Mouse (Mus musculus): ENCODE results near the gene Olfr205. TPM values are rescaled to one million over a fixed set of nuclear protein-coding genes. Genes with fewer than 3 reads are reported as not detected.
"Not testable (repeated sequence)": the region's sequence is repeated elsewhere in the genome, so short reads cannot be mapped to it uniquely, and the experiment has no call there.

Gene Olfr205
- polyA plus RNA-seq (2014; fragmentation: Nextera tagmentation; extraction: Ambion mirVana), result not detected in 2 replicates

DNA sequence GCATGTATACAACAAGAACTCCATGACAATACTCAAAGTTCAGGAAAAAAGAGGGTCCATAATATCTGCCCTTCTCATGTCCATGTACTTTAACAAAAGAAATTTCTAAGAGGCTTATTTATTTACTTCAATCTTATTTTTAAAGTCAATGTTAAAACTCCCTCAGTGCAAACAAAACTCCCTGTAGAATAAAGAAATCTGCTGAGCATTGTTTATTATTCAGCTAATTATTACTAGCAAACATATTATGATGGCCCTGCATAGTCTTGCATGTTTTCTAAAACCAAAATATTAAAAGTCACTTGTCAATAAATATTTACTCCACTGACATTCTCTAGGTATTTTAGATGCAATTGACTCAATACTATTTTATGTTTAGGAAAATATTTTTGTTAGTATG is at the start of gene Olfr205:
Gene Olfr205 (minus strand): TSS at position 101 of the 400 bp plus-strand sequence.
- H3K4me3 ChIP-seq (ENCODE audit: low read depth, low read length), result no peak within 1 kb of the TSS
- no peaks in the 10 kb centered on the region for H3K4me1 ChIP-seq (ENCODE audit: control insufficient read depth, insufficient read depth, low read length)
- 0 out of 2 replicates have a peak, but pooled peaks cover 3% of the 10 kb centered on the region for H3K9me3 ChIP-seq (replicated peaks; ENCODE audit: control insufficient read depth, low read length)
- H3K36me3 ChIP-seq (ENCODE audit: control insufficient read depth, insufficient read depth, low read length), result no peaks in the 10 kb centered on the region
- H3K9ac ChIP-seq (ENCODE audit: low read depth, low read length), result no peak within 1 kb of the TSS
- no peak within 1 kb of the TSS for H3K27ac ChIP-seq (ENCODE audit: low read depth, low read length)
- ATAC-seq (replicated peaks; ENCODE audit: insufficient number of reproducible peaks, low FRiP score, low TSS enrichment), result no peak
- no peak within 1 kb of the TSS for H3K4me2 ChIP-seq
- no peaks in the 10 kb centered on the region for H3K27me3 ChIP-seq (ENCODE audit: control insufficient read depth, insufficient read depth, low read length)

DNA sequence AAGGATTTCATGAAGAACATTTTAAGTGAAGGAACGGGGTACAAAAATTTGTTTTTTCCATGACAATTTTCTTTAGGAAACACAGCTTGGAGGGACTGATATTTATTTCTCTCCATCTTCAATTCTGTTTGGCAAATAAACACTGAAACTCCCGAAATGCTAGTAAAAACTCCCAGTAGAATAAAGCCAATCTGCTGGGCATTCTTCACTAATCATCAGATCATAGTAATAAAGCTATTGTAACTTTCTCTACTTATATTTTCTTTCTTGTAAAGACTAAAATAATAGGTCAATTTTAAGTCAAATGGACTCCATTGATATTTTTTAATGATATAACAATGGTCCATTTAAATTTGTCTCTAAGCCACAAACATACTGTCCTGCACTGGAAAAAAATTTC is 33.0 kb upstream of the Olfr205 start, which contains the start of gene Olfr209:
Gene Olfr209 (minus strand): TSS at position 101 of the 400 bp plus-strand sequence.
- no peak for ATAC-seq (replicated peaks; ENCODE audit: insufficient number of reproducible peaks, low FRiP score, low TSS enrichment)
- Histone ChIP-seq H3K9me3 (replicated peaks; ENCODE audit: control insufficient read depth, low read length) (no peaks in the 10 kb centered on the region), H3K36me3 (ENCODE audit: control insufficient read depth, insufficient read depth, low read length) (no peaks in the 10 kb centered on the region), H3K4me2 (no peak within 1 kb of the TSS), H3K4me3 (ENCODE audit: low read depth, low read length) (no peak within 1 kb of the TSS), H3K9ac (ENCODE audit: low read depth, low read length) (no peak within 1 kb of the TSS), H3K27me3 (ENCODE audit: control insufficient read depth, insufficient read depth, low read length) (no peaks in the 10 kb centered on the region), H3K27ac (ENCODE audit: low read depth, low read length) (no peak within 1 kb of the TSS), H3K4me1 (ENCODE audit: control insufficient read depth, insufficient read depth, low read length) (no peaks in the 10 kb centered on the region)
- 58% methylated on average over 2 of the region's 2 CpGs for WGBS (ENCODE audit: insufficient replicate concordance)

DNA sequence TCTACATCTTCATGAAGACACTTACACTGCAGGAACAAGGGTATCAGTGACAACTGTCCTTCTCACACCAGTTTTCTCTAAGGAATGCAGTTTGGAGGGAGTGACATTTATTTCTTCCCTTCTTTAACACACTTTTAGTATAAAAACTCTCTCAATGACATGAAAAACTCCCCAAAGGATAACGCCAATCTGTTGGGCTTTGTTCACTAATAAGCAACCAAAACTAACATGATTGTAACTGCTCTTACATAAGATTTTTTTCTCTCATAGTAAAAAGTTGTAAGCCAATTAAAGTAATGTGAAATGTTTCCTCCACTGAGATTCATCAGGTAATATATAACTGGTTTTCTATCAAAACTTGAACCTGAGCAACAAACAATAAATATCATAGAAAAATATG is 18.2 kb upstream of the Olfr205 start, which contains the start of gene Olfr206:
Gene Olfr206 (minus strand): TSS at position 101 of the 400 bp plus-strand sequence.
- no peak for ATAC-seq (replicated peaks; ENCODE audit: insufficient number of reproducible peaks, low FRiP score, low TSS enrichment)
- H3K9me3 ChIP-seq (replicated peaks; ENCODE audit: control insufficient read depth, low read length), result no peaks in the 10 kb centered on the region
- 69% methylated on average over 1 of the region's 1 CpGs for WGBS (ENCODE audit: insufficient replicate concordance)
- no peak within 1 kb of the TSS for H3K27ac ChIP-seq (ENCODE audit: low read depth, low read length)
- no peaks in the 10 kb centered on the region for H3K36me3 ChIP-seq (ENCODE audit: control insufficient read depth, insufficient read depth, low read length)
- H3K4me1 ChIP-seq (ENCODE audit: control insufficient read depth, insufficient read depth, low read length), result no peaks in the 10 kb centered on the region
- no peak within 1 kb of the TSS for H3K4me3 ChIP-seq (ENCODE audit: low read depth, low read length)
- H3K27me3 ChIP-seq (ENCODE audit: control insufficient read depth, insufficient read depth, low read length), result no peaks in the 10 kb centered on the region
- no peak within 1 kb of the TSS for H3K9ac ChIP-seq (ENCODE audit: low read depth, low read length)
- H3K4me2 ChIP-seq, result no peak within 1 kb of the TSS

DNA sequence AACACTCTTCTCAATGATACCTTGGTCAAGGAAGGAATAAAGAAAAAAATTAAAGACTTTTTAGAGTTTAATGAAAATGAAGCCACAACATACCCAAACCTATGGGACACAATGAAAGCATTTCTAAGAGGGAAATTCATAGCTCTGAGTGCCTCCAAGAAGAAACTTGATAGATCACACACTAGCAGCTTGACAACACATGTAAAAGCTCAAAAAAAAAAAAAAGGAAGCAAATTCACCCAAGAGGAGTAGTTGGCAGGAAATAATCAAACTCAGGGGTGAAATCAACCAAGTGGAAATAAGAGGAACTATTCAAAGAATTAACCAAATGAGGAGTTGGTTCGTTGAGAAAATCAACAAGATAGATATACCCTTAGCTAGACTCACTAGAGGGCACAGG is 7.7 kb downstream of the Olfr205 start:
- not testable (repeated sequence) for H3K9me3 ChIP-seq (replicated peaks; ENCODE audit: control insufficient read depth, low read length); H3K4me3 ChIP-seq (ENCODE audit: low read depth, low read length); H3K9ac ChIP-seq (ENCODE audit: low read depth, low read length); H3K36me3 ChIP-seq (ENCODE audit: control insufficient read depth, insufficient read depth, low read length); H3K27me3 ChIP-seq (ENCODE audit: control insufficient read depth, insufficient read depth, low read length); ATAC-seq (replicated peaks; ENCODE audit: insufficient number of reproducible peaks, low FRiP score, low TSS enrichment); H3K4me1 ChIP-seq (ENCODE audit: control insufficient read depth, insufficient read depth, low read length); H3K27ac ChIP-seq (ENCODE audit: low read depth, low read length); H3K4me2 ChIP-seq
- WGBS (ENCODE audit: insufficient replicate concordance), result 44% methylated on average over 1 of the region's 1 CpGs

DNA sequence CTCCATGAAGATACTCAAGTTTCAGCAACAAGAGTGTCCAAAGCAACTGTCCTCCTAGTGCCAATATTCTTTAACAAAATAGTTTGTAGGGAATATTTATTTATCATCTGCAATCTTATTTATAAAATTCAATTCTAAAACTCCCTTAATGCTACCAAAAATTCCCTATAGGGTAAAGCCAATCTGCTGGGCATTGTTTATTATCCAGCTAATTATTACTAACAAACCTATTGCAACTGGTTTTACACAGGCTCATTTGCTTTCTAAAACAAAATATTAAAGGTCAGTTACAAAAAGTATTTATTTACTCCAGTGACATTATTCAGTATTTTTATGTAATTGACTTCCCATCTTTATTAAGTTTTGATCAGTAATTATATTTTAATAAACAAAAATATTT is 12.8 kb downstream of the Olfr205 start, which contains the start of gene Olfr204:
Gene Olfr204 (minus strand): TSS at position 101 of the 400 bp plus-strand sequence.
- ATAC-seq (replicated peaks; ENCODE audit: insufficient number of reproducible peaks, low FRiP score, low TSS enrichment), result no peak
- no peak within 1 kb of the TSS for H3K27ac ChIP-seq (ENCODE audit: low read depth, low read length)
- H3K9ac ChIP-seq (ENCODE audit: low read depth, low read length), result no peak within 1 kb of the TSS
- no peaks in the 10 kb centered on the region for H3K4me1 ChIP-seq (ENCODE audit: control insufficient read depth, insufficient read depth, low read length)
- H3K36me3 ChIP-seq (ENCODE audit: control insufficient read depth, insufficient read depth, low read length), result no peaks in the 10 kb centered on the region
- no peak within 1 kb of the TSS for H3K4me2 ChIP-seq
- no peaks in the 10 kb centered on the region for H3K27me3 ChIP-seq (ENCODE audit: control insufficient read depth, insufficient read depth, low read length)
- no peak within 1 kb of the TSS for H3K4me3 ChIP-seq (ENCODE audit: low read depth, low read length)
- no peaks in the 10 kb centered on the region for H3K9me3 ChIP-seq (replicated peaks; ENCODE audit: control insufficient read depth, low read length)

DNA sequence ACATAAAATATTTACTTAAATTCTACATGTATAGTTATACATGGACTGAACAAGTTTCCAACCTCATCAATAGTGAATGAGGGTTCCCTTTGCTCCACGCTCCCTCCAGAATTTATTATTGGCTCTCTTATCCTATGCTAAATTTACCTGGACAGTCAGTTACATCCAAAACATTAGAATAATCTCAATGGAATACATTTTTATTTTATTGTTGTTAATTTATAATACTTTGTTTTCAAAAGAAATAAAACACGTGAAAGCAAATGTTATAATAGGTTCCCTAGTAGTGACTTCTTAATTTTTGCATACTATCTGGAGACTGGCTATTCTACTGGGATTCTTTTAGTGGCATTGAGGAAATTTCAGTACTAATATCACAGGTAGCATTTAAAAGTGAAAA is 32.4 kb downstream of the Olfr205 start, which contains the start of gene Olfr203:
Gene Olfr203 (plus strand): TSS at position 301 of the 400 bp plus-strand sequence.
- H3K4me2 ChIP-seq, result no peak within 1 kb of the TSS
- H3K4me1 ChIP-seq (ENCODE audit: control insufficient read depth, insufficient read depth, low read length), result no peaks in the 10 kb centered on the region
- no peaks in the 10 kb centered on the region for H3K9me3 ChIP-seq (replicated peaks; ENCODE audit: control insufficient read depth, low read length)
- H3K4me3 ChIP-seq (ENCODE audit: low read depth, low read length), result no peak within 1 kb of the TSS
- 73% methylated on average over 2 of the region's 2 CpGs for WGBS (ENCODE audit: insufficient replicate concordance)
- H3K36me3 ChIP-seq (ENCODE audit: control insufficient read depth, insufficient read depth, low read length), result no peaks in the 10 kb centered on the region
- H3K27me3 ChIP-seq (ENCODE audit: control insufficient read depth, insufficient read depth, low read length), result no peaks in the 10 kb centered on the region
- no peak within 1 kb of the TSS for H3K27ac ChIP-seq (ENCODE audit: low read depth, low read length)
- ATAC-seq (replicated peaks; ENCODE audit: insufficient number of reproducible peaks, low FRiP score, low TSS enrichment), result no peak
- H3K9ac ChIP-seq (ENCODE audit: low read depth, low read length), result no peak within 1 kb of the TSS

DNA sequence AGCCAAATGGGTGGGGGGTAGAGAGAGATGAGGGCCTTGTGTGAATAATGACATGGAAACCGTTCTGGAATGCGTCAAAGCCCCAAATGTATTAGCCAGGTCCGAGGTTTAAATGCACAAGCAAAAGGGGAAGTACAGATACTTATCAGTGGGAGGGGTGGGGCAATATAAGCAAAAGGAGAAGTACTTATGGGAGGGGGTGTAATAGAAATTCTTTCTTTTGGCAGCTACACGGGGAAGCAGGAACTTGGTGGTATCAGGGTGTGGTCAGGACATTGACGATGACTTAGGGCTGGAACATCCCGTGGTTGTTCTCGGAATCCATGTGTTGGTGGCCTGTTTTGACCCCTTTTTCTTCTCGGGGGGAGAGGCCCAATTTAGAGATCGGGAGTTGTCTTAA is 43.4 kb downstream of the Olfr205 start:
- H3K9me3 ChIP-seq (replicated peaks; ENCODE audit: control insufficient read depth, low read length); H3K27me3 ChIP-seq (ENCODE audit: control insufficient read depth, insufficient read depth, low read length); H3K4me3 ChIP-seq (ENCODE audit: low read depth, low read length); H3K4me2 ChIP-seq; H3K4me1 ChIP-seq (ENCODE audit: control insufficient read depth, insufficient read depth, low read length); ATAC-seq (replicated peaks; ENCODE audit: insufficient number of reproducible peaks, low FRiP score, low TSS enrichment); H3K36me3 ChIP-seq (ENCODE audit: control insufficient read depth, insufficient read depth, low read length); H3K27ac ChIP-seq (ENCODE audit: low read depth, low read length); H3K9ac ChIP-seq (ENCODE audit: low read depth, low read length): not testable (repeated sequence)
- 81% methylated on average over 9 of the region's 9 CpGs for WGBS (ENCODE audit: insufficient replicate concordance)

DNA sequence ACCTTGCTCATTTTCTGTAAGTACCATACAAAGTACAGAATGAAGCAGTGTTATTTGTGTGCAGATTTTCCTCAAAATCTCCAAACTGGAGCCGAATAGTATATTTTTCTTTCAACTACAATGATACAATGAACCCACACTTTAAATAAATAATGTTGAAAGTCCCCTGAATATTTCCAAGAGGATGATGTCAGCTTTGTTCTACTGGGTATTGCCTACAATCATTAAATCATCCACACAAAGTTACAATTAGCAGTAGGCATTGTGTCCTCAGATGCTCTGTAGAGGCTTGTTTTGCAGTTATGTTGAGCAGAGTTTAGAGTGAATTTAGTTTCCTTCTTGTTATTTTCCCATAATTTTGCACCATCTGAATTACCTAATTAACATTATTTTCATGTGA is 44.2 kb downstream of the Olfr205 start, which contains the start of gene Olfr202:
Gene Olfr202 (minus strand): TSS at position 101 of the 400 bp plus-strand sequence.
- H3K27ac ChIP-seq (ENCODE audit: low read depth, low read length), result no peak within 1 kb of the TSS
- H3K4me1 ChIP-seq (ENCODE audit: control insufficient read depth, insufficient read depth, low read length), result no peaks in the 10 kb centered on the region
- no peaks in the 10 kb centered on the region for H3K36me3 ChIP-seq (ENCODE audit: control insufficient read depth, insufficient read depth, low read length)
- no peak within 1 kb of the TSS for H3K9ac ChIP-seq (ENCODE audit: low read depth, low read length)
- H3K27me3 ChIP-seq (ENCODE audit: control insufficient read depth, insufficient read depth, low read length), result no peaks in the 10 kb centered on the region
- H3K4me3 ChIP-seq (ENCODE audit: low read depth, low read length), result no peak within 1 kb of the TSS
- no peak for ATAC-seq (replicated peaks; ENCODE audit: insufficient number of reproducible peaks, low FRiP score, low TSS enrichment)
- 72% methylated on average over 1 of the region's 1 CpGs for WGBS (ENCODE audit: insufficient replicate concordance)
- H3K9me3 ChIP-seq (replicated peaks; ENCODE audit: control insufficient read depth, low read length), result no peaks in the 10 kb centered on the region
- no peak within 1 kb of the TSS for H3K4me2 ChIP-seq

DNA sequence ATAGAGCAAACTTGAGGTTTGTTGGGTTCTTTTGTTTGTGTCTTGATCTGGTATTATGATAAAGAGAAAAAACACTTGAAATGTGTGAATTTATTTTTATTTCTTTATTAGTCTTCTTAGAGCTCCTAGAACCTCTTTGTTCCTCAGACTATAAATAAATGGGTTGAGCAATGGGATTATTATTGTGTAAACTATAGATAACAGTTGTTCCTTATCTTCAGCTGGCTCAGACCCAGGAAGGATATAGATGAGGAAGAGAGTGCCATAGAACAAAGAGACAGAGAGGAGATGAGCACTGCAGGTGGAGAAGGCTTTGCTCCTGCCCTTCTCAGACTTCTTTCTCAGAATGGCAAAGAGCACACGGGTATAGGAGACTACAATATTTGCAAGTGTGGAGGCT is 47.5 kb downstream of the Olfr205 start:
- Histone ChIP-seq H3K27me3 (ENCODE audit: control insufficient read depth, insufficient read depth, low read length) (no peaks in the 10 kb centered on the region), H3K9me3 (replicated peaks; ENCODE audit: control insufficient read depth, low read length) (no peaks in the 10 kb centered on the region), H3K36me3 (ENCODE audit: control insufficient read depth, insufficient read depth, low read length) (no peaks in the 10 kb centered on the region), H3K27ac (ENCODE audit: low read depth, low read length) (no peak overlapping the region), H3K4me1 (ENCODE audit: control insufficient read depth, insufficient read depth, low read length) (no peaks in the 10 kb centered on the region), H3K9ac (ENCODE audit: low read depth, low read length) (no peak overlapping the region), H3K4me3 (ENCODE audit: low read depth, low read length) (no peak overlapping the region), H3K4me2 (no peak overlapping the region)
- WGBS (ENCODE audit: insufficient replicate concordance), result 61% methylated on average over 1 of the region's 1 CpGs
- ATAC-seq (replicated peaks; ENCODE audit: insufficient number of reproducible peaks, low FRiP score, low TSS enrichment), result no peak
